Mouse (Mus musculus): Measurements from ENCODE around the gene Pramel1. TPM values are rescaled to one million over a fixed set of nuclear protein-coding genes. Genes with fewer than 3 reads are reported as not detected.

Pramel1 gene
- total and polyA plus RNA-seq, 3 experiments, result not detected

DNA sequence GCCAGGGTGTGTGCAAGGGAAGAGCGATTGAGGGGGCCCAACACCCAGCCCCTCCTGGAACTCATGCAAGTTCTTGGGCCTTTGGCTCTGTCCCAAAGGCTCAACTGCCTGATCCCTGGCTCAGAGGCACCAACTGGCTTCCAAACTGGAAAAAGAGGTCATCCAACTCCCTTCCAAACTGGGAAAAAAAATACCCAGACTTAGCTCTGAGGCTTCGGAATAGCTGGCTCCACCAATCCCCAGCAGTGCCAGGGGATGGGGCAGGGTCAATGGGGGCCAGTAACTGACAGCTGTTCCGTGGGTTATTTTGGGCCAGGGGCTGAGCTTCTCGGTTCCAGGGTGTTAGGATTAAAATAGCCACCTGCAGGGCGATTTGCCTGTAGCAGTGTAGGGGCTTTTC lies 45.5 kb upstream of the Pramel1 start (continued):
- TF ChIP-seq KAT2A (IDR thresholded peaks at IDR 0.05; ENCODE audit: insufficient replicate concordance, low read length), result no peak
- TF ChIP-seq ZC3H11A (IDR thresholded peaks at IDR 0.05; ENCODE audit: low read depth, low read length), result no peak
- no peak for TF ChIP-seq E2F4 (IDR thresholded peaks at IDR 0.05; ENCODE audit: insufficient replicate concordance, low read depth, low read length)

GRCm38 (mm10) chr4:143349484-143349906 lies 44.7 kb upstream of the Pramel1 start, which contains the start of gene Lrrc38:
Gene Lrrc38 (plus strand): TSS chr4:143349757.
- TF ChIP-seq E2F4 (IDR thresholded peaks at IDR 0.05; ENCODE audit: insufficient replicate concordance, low read depth, low read length) (no peak), ZC3H11A (IDR thresholded peaks at IDR 0.05; ENCODE audit: low read depth, low read length) (no peak), BHLHE40 (IDR thresholded peaks at IDR 0.05; ENCODE audit: low read depth, low read length) (no peak), TCF12 (IDR thresholded peaks at IDR 0.05; ENCODE audit: low read depth, low read length) (no peak), NRF1 (IDR thresholded peaks at IDR 0.05; ENCODE audit: low read depth, low read length) (no peak)
- dilution Hi-C loops (cut with MboI; ENCODE audit: extremely low pct_ligation_motif_present, extremely low pct_unique_long_range_greater_than_20kb, low sequenced_read_pairs), result no loop called here
- Histone ChIP-seq H3K9me3 (replicated peaks; ENCODE audit: low read length) (peaks cover 36% of the 10 kb centered on the region), H3K4me3 (replicated peaks in 1 of 3; ENCODE audit: low read depth in 2 of 3, low read length in 2 of 3, poor library complexity in 1 of 3) (no peak within 1 kb of the TSS), H3K27me3 (replicated peaks) (peaks cover 6% of the 10 kb centered on the region), H3K9ac (ENCODE audit: insufficient read depth, low read depth) (no peak within 1 kb of the TSS), H3K4me2 (ENCODE audit: insufficient read depth, low read depth, poor library complexity, severe bottlenecking) (no peak within 1 kb of the TSS), H3K27ac (ENCODE audit: insufficient read depth, low read depth) (no peak within 1 kb of the TSS), H3K36me3 (replicated peaks in 1 of 2; ENCODE audit: control insufficient read depth in 1 of 2, insufficient read depth in 1 of 2, low read length in 1 of 2) (no peaks in the 10 kb centered on the region), H3K79me2 (replicated peaks; ENCODE audit: control insufficient read depth, extremely low read depth, insufficient read depth, poor library complexity, severe bottlenecking) (no peaks in the 10 kb centered on the region), H3K4me1 (ENCODE audit: control insufficient read depth in 1 of 2, insufficient read depth in 2 of 2) (no peaks in the 10 kb centered on the region)
- in situ Hi-C loops (cut with MboI; ENCODE audit: low pct_ligation_motif_present, low pct_unique_long_range_greater_than_20kb, low sequenced_read_pairs), result no loop called here
- DNase-seq (ENCODE audit: extremely low read depth), result no peak

DNA sequence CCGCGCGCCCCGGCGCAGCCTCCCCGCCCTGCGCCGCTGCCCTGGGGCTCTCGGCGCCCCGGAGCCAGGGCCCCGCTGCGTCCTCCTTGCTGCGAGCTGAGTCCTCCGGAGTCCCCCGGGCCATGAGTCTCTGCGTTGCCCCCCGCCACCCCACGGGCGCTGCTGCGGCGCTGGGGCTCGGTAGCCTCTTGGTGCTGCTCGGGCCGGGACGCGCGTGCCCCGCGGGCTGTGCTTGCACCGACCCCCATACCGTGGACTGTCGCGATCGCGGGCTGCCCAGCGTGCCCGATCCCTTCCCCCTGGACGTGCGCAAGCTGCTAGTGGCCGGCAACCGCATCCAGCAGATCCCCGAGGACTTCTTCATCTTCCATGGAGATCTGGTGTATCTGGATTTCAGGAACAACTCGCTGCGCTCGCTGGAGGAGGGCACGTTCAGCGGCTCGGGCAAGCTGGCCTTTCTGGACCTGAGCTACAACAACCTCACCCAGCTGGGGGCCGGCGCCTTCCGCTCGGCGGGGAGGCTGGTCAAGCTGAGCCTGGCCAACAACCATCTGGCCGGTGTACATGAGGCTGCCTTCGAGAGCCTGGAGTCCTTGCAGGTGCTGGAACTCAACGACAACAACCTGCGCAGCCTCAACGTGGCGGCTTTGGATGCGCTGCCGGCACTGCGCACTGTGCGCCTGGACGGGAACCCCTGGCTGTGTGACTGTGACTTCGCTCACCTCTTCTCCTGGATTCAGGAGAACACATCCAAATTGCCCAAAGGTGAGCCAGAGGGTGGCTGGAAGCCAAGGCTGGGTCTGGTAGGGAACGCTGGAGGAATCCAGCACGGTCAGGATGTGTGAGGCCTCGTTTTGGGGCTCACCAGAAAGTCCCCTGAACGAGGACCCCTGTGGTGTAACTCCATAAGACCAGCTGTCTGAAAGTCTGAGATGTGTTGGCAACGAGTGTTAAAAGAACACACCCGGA lies 43.9 kb upstream of the Pramel1 start:
- Histone ChIP-seq H3K36me3 (replicated peaks in 1 of 2; ENCODE audit: control insufficient read depth in 1 of 2, insufficient read depth in 1 of 2, low read length in 1 of 2) (no peaks in the 10 kb centered on the region), H3K27ac (ENCODE audit: insufficient read depth, low read depth) (no peak overlapping the region), H3K79me2 (replicated peaks; ENCODE audit: control insufficient read depth, extremely low read depth, insufficient read depth, poor library complexity, severe bottlenecking) (no peaks in the 10 kb centered on the region), H3K4me3 (replicated peaks in 1 of 3; ENCODE audit: low read depth in 2 of 3, low read length in 2 of 3, poor library complexity in 1 of 3) (no peak overlapping the region), H3K9me3 (replicated peaks; ENCODE audit: low read length) (peaks cover 35% of the 10 kb centered on the region), H3K27me3 (replicated peaks) (peaks cover 8% of the 10 kb centered on the region), H3K9ac (ENCODE audit: insufficient read depth, low read depth) (no peak overlapping the region), H3K4me2 (ENCODE audit: insufficient read depth, low read depth, poor library complexity, severe bottlenecking) (no peak overlapping the region), H3K4me1 (ENCODE audit: control insufficient read depth in 1 of 2, insufficient read depth in 2 of 2) (no peaks in the 10 kb centered on the region)
- TF ChIP-seq JUND (conservative IDR thresholded peaks at IDR 0.05; ENCODE audit: low read depth, low read length) (no peak), NELFE (IDR thresholded peaks at IDR 0.05; ENCODE audit: low read depth, low read length) (no peak), USF2 (conservative IDR thresholded peaks at IDR 0.05; ENCODE audit: low read depth, low read length) (no peak), MAX (IDR thresholded peaks at IDR 0.05; ENCODE audit: low read length) (no peak), CTCF (conservative IDR thresholded peaks at IDR 0.05 in 1 of 2, IDR thresholded peaks at IDR 0.05 in 1 of 2; ENCODE audit: low read depth in 2 of 2, low read length in 2 of 2) (no peak), ETS1 (conservative IDR thresholded peaks at IDR 0.05; ENCODE audit: low read depth, low read length) (no peak), RAD21 (IDR thresholded peaks at IDR 0.05; ENCODE audit: low read depth, low read length) (no peak), POLR2A (IDR thresholded peaks at IDR 0.05; ENCODE audit: low read depth, low read length) (no peak), MYC (IDR thresholded peaks at IDR 0.05; ENCODE audit: low read depth, low read length) (no peak), SMC3 (IDR thresholded peaks at IDR 0.05; ENCODE audit: low read depth, low read length) (no peak), ELF1 (IDR thresholded peaks at IDR 0.05; ENCODE audit: low read depth, low read length) (no peak)
- dilution Hi-C loops (cut with MboI; ENCODE audit: extremely low pct_ligation_motif_present, extremely low pct_unique_long_range_greater_than_20kb, low sequenced_read_pairs) (no loop called here), in situ Hi-C loops (cut with MboI; ENCODE audit: low pct_ligation_motif_present, low pct_unique_long_range_greater_than_20kb, low sequenced_read_pairs) (no loop called here)
- no peak for DNase-seq (ENCODE audit: extremely low read depth)
